ENCODE assay signal across 21 mouse cellular contexts in the genomic region with DNA sequence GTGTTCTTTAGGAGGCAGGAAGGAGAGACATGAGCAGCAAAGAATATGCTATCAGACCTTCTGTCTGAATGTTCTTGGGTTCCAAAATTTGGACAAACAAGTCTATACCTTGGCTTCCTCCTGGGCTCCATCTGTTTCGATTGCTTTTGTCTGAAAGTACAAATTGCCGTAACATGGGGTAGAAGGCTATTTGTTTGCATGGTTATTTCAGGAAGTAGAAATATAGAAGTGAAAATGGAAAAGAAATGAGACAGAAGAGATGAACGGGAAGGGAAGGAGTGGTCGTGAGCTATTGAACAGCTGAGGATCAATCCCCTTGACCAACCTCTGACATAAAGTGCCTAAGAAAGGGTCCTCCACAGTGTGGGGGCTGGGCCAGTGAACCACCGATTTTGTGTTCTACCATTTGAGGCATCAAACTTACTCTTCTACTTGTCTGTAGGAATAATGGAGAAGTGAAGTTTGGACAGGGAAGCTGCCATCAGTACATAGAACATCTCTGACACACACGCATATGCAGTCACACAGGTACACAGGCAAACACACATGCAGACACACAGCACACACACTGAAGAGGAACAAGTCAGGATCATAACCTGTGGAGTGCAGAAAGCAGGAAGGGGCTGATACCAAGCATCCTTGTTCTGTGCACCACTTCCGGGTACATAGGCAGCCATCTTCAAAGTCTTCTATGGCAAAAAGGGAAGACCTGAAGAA.
"Had no signal": no experiment of that assay in that cellular context is flagged by ENCODE, and none has a peak within 500 bp of the region (broad histone marks: within the 10 kb centered on the region; RNA-seq: fewer than 3 reads in every experiment).

No protein-coding gene starts in this region.

- H3K4me1 ChIP-seq: limb, embryonic 15.5 days; neural tube, embryonic 12.5 days had no signal

- H3K36me3 ChIP-seq: intestine, embryonic 15.5 days; limb, embryonic 12.5 days; limb, embryonic 15.5 days; midbrain, embryonic 12.5 days; neural tube, embryonic 12.5 days; neural tube, embryonic 15.5 days had no signal

- H3K9me3 ChIP-seq: intestine, embryonic 15.5 days; limb, embryonic 12.5 days; limb, embryonic 15.5 days; midbrain, embryonic 12.5 days; neural tube, embryonic 12.5 days; neural tube, embryonic 15.5 days had no signal

- H3K4me3 ChIP-seq: intestine, embryonic 15.5 days; limb, embryonic 12.5 days; limb, embryonic 15.5 days; midbrain, embryonic 12.5 days; neural tube, embryonic 12.5 days; neural tube, embryonic 15.5 days had no signal

- H3K27me3 ChIP-seq: intestine, embryonic 15.5 days; limb, embryonic 12.5 days; limb, embryonic 15.5 days; midbrain, embryonic 12.5 days; neural tube, embryonic 12.5 days; neural tube, embryonic 15.5 days had no signal

- H3K9ac ChIP-seq: intestine, embryonic 15.5 days; limb, embryonic 12.5 days; limb, embryonic 15.5 days; liver, embryonic 14.5 days; liver, postnatal 0 days; lung, embryonic 14.5 days; midbrain, embryonic 12.5 days; neural tube, embryonic 12.5 days; neural tube, embryonic 15.5 days had no signal

- ATAC-seq: intestine, embryonic 15.5 days; liver, postnatal 0 days; midbrain, embryonic 16.5 days had no signal

- H3K4me2 ChIP-seq: intestine, embryonic 15.5 days; limb, embryonic 12.5 days; limb, embryonic 15.5 days; liver, embryonic 11.5 days; lung, embryonic 14.5 days; midbrain, embryonic 12.5 days; neural tube, embryonic 12.5 days; neural tube, embryonic 15.5 days had no signal

- H3K27ac ChIP-seq: intestine, embryonic 15.5 days; limb, embryonic 12.5 days; limb, embryonic 15.5 days; liver, embryonic 14.5 days; midbrain, embryonic 12.5 days; neural tube, embryonic 12.5 days; neural tube, embryonic 15.5 days; stomach, postnatal 0 days had no signal

- DNase-seq: kidney, adult 11 months; kidney, adult 8-10 months; kidney, postnatal 14 days; kidney, postnatal 4 days; left cerebral cortex, postnatal 4 days; liver, postnatal 0 days; lung, embryonic 14.5 days; lung, postnatal 14 days; lung, postnatal 4 days; retina, postnatal 1 day; thymus, postnatal 25 days had no signal
